Mouse (Mus musculus): Measurements from ENCODE around the gene Ltf.

Gene Ltf

DNA sequence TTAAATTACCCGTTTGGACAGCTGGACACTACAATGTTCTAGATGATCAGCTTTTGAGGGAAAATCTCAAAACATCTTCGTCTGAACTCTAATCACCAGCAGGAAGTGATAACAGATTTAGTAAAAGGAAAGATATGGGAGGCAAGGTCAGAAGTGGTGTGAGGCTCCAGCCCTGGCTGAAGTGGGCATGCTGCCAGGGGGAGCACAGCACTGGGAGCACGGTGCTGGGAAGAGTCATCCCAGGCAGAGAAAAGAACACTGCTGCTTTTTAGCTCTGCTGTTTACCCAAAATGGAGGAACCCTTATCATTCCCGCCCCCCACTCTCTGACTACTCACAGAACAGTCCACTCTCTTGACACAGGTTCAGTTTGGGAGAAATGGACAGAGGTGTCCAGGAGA lies 20.9 kb downstream of the Ltf start:
- no peak for DNase-seq (ENCODE audit: low spot score in 2 of 2)

DNA sequence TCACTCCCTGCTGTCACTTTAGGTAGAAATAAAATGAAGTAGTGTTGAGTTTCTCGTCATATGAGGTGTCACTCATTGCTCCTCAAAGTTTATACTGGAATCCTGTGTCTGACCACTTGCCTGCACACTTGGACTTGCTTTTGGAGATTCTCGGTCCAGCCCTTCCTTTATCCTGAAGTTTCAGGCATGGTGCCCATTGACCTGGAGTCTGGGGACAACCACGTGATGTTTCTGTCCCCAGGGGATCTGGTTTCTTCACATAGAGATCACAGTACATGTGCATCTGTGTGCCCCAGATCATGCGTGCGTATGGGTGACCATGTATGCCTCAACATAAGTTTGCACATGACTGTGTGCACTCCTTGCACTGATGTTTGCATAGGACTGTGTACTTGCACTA lies 23.2 kb downstream of the Ltf start:
- no peak for DNase-seq (ENCODE audit: low spot score in 2 of 2)

DNA sequence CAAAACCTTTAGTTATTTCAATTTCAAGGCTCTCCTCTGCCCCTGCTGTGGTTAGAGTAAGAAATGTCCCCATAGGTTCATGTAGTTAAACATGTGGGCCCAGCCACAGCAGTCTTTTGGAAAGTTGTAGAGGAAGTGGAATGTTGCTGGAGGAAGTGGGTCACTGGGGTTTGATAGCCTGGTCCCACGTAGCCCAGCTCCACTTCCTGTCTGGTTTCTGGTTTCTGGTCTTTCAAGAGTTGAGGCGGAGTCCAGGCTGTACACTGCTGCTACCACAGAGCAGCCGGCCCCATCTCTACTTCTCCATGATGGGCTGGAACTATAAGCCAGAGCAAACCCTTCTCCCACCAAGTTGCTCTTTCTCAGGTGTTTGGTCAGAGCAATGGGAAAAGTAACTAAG lies 27.2 kb downstream of the Ltf start:
- DNase-seq (ENCODE audit: low spot score in 2 of 2): peak; percentile 29 to 50

DNA sequence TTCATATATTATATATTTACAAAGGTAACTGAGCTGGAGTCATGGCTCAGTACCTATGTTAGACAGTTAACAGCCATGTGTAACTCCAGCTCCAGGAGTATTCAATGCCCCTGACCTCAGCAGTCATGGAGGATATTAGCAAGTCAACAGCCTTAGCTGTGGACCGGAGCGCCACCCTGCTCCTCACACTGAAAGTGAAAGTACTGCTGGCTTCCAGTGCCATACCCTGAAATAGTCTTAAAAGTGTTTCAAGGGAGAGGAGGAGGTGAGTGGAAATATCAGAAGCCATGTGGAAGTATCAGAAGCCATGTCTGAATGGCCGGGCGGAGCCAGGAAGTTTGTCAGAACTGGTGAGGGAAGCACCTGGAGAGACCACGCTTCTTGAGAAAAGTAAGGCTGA lies 28.2 kb downstream of the Ltf start:
- DNase-seq (ENCODE audit: low spot score in 2 of 2): no peak

DNA sequence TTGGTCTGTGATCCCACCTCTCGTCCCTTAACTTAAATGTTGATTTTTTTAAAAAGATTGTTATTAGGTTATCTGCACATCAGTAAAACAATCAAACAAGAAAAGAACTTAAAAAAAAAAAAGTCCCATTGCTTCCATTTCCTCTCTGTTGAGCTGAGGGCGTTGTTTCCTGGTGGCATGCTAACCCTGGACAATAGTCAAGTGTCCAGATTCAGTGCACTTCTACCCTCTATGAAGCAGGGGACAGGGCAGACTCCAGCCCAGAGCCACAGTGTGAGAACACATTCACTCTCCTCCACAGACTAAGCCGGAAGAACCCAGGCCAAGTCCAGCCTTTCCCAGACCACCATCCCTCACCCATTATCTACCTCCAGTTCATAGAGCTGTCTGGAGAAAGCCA lies 29.4 kb downstream of the Ltf start:
- DNase-seq (ENCODE audit: low spot score in 2 of 2): no peak

DNA sequence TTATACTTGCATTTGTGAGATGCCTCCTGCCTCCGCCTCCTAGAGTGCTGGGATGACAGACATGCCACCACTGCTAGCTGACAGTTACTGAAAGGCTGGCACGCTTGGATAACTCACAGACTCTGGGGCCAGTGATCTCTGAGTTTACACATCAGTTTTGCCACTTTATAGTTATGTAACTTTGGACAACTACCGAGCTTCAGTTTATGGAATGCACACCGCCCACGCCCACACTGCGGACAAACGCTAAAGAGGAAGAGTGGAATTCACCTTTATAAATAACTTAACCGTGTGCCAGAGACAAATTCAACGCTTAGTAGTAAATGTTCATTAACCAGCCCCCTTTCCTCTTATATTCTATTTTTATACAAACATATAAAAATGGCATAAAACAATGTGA lies 35.9 kb downstream of the Ltf start:
- DNase-seq (ENCODE audit: low spot score in 2 of 2): no peak

DNA sequence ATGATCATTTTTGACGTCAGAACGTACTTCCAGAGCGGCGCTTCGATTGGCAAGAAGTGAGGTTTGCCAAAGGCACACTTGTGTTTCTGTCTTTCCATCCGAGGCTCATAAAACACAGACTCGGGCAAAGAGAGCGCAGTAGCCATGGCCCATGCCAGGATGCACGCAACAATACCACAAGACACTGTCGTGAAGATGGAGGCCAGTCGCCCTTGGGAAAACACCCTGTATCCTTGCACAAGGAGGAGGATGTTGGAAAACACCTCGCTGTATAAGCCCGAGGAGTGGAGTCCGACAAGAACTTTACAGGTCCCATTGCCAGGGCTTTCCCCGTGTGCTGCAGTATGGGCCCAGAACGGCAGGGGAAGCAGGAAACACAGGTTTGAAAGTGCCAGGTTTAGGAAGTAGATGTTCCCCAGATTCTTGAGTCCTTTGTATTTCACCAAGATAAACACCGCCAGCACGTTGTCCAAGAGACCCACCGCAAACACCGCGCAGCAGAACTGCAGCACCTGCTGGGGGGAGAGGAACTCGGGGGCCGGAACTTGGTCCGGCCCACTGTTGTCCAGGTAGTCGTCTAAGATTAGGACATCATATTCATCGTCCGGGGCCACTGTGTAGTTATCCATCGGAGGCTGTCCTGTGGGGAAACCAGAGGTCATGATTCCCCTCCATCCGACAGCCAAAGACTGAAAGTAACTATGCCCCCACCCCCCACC lies 36.9 kb downstream of the Ltf start:
- no peak for DNase-seq (ENCODE audit: low spot score in 2 of 2)

DNA sequence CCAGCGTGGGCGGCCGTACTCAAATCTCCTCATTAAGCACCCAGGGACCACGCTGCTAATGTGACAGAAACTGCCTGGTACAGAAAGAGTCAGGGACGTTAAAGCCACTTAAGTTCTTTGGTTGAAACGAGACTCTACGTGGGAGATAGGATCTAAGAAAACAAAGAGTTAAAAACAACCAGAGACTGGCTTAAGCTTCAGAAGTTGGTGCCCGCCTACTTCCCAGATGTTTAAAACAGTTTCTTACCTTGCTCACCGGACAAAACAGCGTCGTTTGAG lies 37.4 kb downstream of the Ltf start:
- no peak for DNase-seq (ENCODE audit: low spot score in 2 of 2)

DNA sequence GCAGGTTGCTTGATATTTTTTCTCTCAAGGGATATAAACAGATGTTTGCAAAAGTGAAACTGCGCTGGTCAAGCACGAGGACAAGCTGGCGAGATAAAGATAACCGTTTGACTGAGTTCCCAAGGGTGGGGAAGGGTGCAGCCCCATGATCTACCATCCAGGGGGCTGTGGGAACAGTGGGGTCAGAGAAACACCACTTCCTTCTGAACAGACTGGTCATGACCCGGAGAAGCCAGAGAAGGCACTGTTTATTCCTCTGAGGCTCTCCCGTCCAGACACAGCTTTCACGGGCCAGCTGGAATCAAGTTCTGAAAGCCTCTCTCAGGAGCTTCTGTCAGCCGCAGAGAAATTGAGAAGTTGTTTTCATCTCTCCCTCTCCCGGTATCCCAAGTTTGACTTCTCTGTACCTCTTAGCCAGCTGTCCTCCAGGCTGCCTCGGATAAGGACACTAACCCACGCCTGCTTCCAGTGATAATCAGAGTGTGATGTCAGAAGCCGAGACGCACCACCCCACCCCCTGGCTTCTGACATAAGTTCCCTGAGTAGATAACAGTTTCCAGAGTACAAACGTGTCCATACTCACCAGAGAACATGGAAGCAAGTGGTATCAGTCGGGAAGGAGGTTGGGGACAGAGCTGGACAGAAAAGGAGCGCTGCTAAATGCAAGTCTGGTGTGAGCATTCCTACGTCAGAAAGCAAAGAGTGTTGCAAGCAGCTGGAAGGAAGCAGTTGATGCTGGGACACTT lies 37.9 kb downstream of the Ltf start, which contains the start of gene Ccrl2:
Gene Ccrl2 (minus strand): TSS at position 722 of the 746 bp plus-strand sequence.
- peak; percentile 67 to 80 for DNase-seq (ENCODE audit: low spot score in 2 of 2)

DNA sequence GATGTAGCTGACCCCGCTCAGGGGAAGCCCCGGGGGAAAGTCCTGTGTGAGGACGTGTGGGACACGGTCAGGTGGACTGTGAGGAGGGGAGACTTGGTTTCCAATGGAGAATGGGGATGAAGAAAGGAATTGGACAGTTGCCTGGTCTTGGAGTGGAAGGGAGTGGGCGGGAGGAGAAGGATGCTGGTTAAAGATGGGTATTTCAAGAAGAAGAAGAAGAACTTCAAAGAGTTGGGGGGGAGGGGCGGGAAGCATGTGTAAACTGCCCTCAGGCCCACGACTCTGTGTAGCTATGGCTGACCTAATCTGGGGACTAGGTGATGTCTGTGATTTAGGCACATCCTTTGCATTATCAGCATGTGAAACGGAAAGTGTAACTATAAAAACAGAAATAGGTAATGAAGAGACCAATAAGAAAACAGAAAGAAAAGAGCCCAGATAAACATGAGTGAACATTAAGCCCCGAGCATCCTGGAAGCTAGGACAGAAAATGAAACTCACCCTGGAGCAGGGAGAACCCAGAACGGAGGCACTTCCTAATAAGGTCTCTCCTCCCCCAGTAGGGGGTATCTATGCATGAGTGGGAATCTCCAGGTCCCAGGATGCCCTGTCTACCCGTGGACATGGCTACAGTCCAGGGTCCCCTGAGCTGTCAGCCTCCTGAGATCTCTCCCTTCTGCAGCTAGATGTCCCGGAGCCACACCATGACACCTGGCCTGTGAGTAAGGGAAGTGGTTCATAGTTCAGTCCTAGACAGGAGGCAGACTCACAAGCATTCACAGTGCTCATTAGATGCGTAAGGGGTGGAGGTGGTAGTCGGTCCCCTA lies 38.7 kb downstream of the Ltf start:
- no peak for DNase-seq (ENCODE audit: low spot score in 2 of 2)

DNA sequence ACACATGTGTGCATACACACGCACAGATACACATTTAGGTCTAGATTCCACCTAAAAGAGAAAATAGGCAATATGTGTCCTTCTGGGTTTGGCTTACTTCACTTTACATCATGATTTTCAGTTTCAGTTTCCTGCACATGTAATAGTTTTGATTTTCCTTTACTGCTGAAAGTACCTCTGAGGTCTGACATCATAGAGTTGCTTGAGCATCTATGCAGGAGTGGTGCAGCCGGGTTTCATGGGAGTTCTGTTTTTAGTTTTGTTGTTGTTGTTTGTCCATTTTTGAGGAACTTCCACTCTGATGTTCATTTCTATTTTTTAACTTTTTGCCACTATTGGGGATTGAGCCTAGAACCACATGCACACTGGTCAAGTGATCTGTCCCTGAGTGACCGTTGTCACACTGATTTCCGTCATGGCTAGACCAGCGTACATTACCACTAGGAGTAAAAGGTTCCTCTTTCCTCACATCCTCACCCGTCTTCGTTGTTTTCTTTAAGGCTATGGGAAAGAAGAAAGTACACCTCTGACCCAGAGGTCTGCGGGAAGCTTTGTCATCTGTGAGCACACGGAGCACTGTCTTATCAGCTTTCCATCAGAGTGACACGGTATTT lies 40.0 kb downstream of the Ltf start:
- DNase-seq (ENCODE audit: low spot score in 2 of 2): no peak

DNA sequence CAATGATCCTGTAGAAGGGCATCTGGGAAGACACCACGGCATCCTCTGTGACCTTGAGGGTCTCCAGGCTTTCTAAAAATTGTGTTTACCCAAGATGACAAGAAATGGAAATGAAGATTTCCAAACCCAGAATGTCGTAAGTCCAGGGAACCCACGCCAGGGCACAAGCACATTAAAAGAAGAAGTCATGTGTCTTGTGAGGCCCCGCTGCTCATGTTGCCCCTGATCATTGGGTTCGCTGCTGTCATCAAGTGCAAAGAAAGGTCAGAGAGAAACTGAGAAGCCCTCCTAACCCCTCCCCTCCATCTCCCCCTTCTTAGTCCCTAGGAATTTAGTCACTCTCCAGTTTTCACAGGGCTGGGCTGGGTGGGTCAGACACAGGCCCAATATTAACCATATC lies 43.8 kb downstream of the Ltf start:
- no peak for DNase-seq (ENCODE audit: low spot score in 2 of 2)

DNA sequence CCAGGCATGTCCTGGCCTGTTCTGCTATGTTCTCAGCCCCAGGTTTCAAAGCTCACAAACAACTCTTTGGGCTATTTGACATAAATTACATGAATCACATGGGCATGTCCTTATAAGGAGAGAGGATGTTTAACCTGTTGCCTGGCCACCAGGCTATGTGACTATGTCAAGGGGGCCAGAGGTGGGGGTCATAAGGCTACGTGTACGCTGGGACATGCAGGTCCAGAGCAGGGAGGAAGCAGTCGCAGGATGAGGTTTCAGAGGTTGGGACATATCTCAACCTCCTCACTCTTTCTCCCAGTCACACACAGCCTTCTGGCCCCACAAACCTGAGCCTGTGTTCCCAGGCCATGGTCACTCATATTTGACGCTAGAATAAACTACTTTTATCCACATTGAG lies 48.0 kb downstream of the Ltf start:
- no peak for DNase-seq (ENCODE audit: low spot score in 2 of 2)

DNA sequence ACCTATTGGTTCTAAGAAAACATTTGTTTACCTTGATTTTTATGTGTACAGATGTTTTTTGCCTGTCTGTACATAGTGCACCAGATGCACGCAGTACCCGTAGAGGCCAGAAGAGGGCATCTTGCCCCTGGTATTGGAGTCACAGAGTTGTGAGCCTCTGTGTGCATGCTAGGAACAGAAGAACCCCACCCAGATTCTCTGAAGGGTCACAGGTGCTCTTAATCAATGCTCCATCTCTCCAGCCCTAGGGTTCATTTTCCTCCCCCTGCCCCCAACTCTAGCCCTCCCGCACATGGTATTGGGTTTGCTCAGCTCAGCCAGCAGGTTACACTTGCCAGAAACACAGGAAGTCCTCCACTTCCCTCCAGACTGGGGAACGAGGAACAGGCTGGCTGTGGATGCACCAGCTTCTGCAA lies 51.5 kb downstream of the Ltf start:
- peak; percentile 26 to 45 for DNase-seq (ENCODE audit: low spot score in 2 of 2)

DNA sequence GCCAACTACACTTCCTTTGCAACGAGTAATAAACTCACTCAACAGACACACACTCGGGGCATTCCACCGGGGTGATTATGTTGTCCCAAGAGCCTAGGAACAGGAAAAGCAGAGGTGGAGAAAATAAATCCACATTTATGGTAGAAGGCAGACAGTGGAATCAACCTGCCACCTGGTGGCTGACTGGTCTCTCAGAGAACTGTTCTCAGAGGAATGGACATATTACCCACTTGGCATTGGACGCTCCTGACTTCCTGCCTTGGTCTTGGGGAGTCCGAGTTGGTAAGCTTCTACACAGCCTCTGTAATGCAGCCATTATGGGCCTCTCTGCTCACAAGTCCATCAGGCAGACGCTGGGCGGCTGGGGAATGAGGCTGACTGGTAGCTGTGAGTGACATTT lies 53.1 kb downstream of the Ltf start:
- DNase-seq (ENCODE audit: low spot score in 2 of 2): no peak

DNA sequence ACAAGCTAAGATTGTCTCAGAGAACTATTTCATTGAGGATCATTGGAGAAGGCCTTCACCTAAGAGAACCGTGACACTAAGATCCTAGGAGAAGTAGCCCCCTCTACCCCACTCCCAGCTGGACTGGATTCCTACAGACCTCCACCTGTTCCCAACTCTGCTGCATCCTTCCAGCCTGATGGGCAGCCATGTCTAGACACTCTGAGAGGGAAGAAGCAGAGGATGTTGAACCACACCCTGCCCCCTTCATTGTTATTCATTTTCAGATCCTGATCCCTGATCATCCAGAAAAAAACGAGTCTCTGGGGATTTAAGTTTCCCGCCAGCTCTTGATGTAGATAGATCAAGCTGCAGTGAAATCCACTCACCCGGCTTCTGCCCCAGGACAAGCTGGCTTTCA lies 53.9 kb downstream of the Ltf start:
- no peak for DNase-seq (ENCODE audit: low spot score in 2 of 2)

DNA sequence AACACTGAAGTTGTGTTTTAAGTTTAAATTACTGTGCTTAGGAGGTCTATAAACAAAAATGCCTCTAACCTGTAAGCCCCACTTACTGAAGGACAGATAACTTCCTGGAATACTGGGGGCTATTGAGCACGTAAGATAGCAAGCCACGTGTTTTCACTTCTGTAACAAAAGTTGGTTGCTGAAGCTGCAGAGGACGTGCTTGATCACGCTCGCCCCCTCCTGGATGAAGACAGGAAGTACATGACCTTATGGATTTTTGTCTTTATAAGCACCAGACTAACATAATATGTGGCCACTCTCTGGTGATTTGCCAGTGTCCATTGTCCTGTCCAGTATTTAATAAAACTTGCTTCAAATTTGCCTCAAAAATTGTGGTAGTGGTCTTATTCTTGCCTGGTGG lies 58.7 kb downstream of the Ltf start:
- DNase-seq (ENCODE audit: low spot score in 2 of 2): peak in 1 of 2 experiments; percentile 30

DNA sequence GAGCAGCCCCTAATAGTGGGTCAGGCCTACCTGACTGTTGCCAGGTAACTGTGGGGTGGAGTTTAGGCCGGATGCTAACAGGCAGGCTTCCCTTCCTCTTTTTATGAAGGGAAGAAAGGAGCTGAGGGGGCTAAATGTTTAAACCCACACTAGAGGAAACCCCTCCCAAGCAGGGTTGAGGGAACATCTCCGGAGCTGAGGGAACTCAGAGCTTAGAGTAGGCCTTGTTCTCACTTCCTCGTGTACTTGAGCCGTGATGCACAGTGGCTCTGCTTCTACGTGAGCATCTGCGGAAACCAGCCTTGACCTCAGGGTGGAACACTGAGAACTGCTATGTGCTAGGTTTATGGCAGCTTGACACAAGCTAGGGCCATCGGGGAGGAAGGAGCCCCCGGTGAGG lies 61.7 kb downstream of the Ltf start:
- no peak for DNase-seq (ENCODE audit: low spot score in 2 of 2)

DNA sequence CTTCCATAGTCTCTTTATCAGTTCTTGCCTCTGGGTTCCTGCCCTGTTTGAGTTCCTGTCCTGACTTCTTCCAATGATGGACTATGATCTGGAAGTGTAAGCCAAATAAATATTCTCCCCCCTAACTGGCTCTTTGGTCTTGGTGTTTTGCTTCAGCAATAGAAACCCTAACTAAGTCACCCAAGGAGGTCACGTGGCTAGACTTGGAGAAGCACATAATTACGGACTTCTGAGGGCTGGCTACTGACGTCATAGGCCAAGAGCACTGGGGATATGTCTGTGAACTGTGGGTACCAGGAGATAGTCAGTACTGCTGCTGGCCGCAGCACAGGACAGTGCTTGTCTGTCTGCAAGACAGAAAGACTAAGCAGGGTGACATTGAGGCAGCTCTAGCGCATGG lies 62.7 kb downstream of the Ltf start:
- DNase-seq (ENCODE audit: low spot score in 2 of 2): no peak

DNA sequence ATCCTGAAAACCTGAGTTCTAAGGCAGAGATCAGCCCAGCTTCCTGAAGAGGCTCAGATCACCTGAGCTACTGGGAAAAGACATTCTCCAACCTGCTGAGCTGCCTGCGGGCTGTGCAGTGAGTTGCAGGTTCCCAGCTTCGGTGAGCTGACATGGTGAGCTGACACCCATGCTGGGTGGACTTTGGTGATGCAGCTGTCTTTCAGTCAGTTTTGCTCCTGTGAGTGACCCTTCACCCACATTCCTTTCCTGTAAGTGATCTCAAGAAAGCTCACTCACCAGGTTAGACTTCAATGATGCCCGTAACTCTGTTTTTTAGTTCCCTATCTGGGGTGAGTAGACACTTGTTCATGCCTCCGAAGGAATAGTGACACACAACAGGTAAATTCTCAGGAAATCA lies 66.3 kb downstream of the Ltf start:
- DNase-seq (ENCODE audit: low spot score in 2 of 2): no peak

DNA sequence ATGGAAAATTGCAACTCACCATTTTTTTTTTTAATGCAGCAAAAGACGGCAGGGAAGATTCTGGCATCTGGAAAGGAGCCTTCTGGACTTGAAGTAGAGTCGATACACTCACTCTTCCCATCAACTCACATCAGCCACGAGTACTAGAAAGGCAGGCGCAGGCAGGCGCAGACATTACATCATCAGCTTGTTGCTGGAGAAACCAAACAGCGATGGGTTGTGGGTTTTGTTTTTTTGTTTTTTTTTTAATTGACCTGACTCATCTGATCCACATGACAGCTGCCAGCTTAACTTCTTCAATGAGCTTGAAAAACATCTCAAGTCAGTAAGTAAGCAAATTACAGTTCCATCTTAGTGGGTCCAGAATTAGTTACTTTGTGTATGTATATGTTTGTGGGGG lies 67.1 kb downstream of the Ltf start:
- DNase-seq (ENCODE audit: low spot score in 2 of 2): no peak

DNA sequence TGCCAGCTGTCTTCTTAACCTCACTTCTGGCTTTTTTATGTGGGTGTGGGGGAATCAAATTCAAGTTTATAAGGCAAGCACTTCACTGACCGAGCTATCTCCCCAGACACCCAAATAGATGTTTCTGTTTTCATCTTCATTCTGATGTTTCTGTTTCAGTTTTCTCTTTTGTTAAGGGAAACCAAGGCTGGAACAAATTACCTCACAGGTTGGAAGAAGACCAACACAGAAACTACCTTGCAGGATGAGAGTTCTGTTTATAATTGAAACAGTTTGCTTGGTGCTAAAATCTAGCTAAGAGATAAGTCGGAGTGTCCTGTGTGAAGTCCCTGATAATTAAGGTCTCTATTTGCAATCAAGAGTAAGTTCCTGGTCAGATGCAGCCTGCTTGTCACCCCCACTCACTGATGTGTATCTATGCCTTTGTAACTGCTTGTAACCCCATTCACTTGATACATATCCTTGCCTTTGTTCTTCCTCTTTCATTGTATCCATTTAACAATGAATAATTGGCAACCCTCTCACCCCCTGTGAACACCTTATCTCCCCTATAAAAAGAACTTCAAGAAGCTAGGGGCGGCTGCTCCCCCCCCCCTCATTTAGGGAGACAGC lies 68.0 kb downstream of the Ltf start:
- no peak for DNase-seq (ENCODE audit: low spot score in 2 of 2)

Measured in spleen, postnatal 36 days (tissue).